In the genomic region with DNA sequence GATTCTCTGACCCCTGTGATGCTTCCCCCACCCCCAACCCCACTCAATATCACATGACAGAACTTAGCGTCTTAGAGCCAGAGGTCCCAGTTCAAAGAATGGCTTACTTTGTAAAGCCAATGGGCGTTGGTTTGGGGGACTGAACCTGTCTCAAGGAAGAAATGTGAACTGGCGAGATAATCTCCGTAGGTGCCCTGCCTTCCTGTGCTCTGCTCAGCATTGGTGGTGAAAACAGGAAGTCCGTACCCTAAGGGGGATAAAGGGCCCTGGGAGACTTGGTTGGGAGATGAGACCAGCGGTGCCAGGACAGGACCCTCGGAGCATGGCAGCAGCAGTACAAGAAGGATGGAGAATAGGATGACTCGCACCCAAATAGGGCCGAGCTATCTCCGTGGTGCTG, we compare ENCODE assay signal across 17 mouse cellular contexts. TPM values are rescaled to one million over a fixed set of nuclear protein-coding genes. Genes with fewer than 3 reads are reported as not detected.
"Had no signal": no experiment of that assay in that cellular context is flagged by ENCODE, and none has a peak within 500 bp of the region (broad histone marks: within the 10 kb centered on the region; RNA-seq: fewer than 3 reads in every experiment).

No protein-coding gene starts in this region.

- DNase-seq: kidney, postnatal 14 days; kidney, postnatal 4 days; liver, embryonic 13.5 days; lung, adult 2 months; lung, postnatal 14 days; right cerebral cortex, adult 18-20 months; right cerebral cortex, postnatal 14 days; right cerebral cortex, postnatal 4 days; thymus, postnatal 25 days had no signal

- H3K36me3 ChIP-seq: liver, embryonic 13.5 days; midbrain, embryonic 12.5 days; midbrain, embryonic 15.5 days; neural tube, embryonic 12.5 days; neural tube, embryonic 15.5 days had no signal

- H3K9ac ChIP-seq: liver, embryonic 13.5 days; midbrain, embryonic 12.5 days; midbrain, embryonic 15.5 days; neural tube, embryonic 12.5 days; neural tube, embryonic 15.5 days had no signal

- H3K9me3 ChIP-seq: midbrain, embryonic 12.5 days; midbrain, embryonic 15.5 days; neural tube, embryonic 12.5 days; neural tube, embryonic 15.5 days had no signal

- H3K27ac ChIP-seq: left cerebral cortex, adult 2 months; liver, embryonic 13.5 days; midbrain, embryonic 12.5 days; midbrain, embryonic 15.5 days; neural tube, embryonic 12.5 days; neural tube, embryonic 15.5 days; stomach, postnatal 0 days had no signal

- H3K4me3 ChIP-seq: left cerebral cortex, adult 2 months; liver, embryonic 13.5 days; midbrain, embryonic 12.5 days; midbrain, embryonic 15.5 days; neural tube, embryonic 12.5 days; neural tube, embryonic 15.5 days had no signal

- H3K4me1 ChIP-seq: liver, embryonic 13.5 days; midbrain, embryonic 15.5 days; neural tube, embryonic 12.5 days; neural tube, embryonic 15.5 days had no signal

- H3K4me2 ChIP-seq: liver, embryonic 13.5 days; midbrain, embryonic 12.5 days; midbrain, embryonic 15.5 days; neural tube, embryonic 12.5 days; neural tube, embryonic 15.5 days had no signal

- H3K27me3 ChIP-seq: liver, embryonic 13.5 days; midbrain, embryonic 12.5 days; midbrain, embryonic 15.5 days; neural tube, embryonic 12.5 days; neural tube, embryonic 15.5 days had no signal

- ATAC-seq: midbrain, embryonic 15.5 days had no signal

RNA-seq across cellular contexts. Expression of a gene that starts 12.8 kb away (rescaled TPM):
- total RNA-seq: megakaryocyte, adult 5-6 weeks had no signal
- polyA plus RNA-seq: liver, adult 2 months had no signal
